Mouse (Mus musculus) forebrain, embryonic 10.5 days (tissue): Measurements from ENCODE around the gene Nfix. TPM values are rescaled to one million over a fixed set of nuclear protein-coding genes. Genes with fewer than 3 reads are reported as not detected.
A peak's percentile ranks its signal among the peaks of the same experiment; 100 is the strongest.

Experiments used
- DNase-seq: peaks from one replicate; pipeline ENCODE4 v3.0.0-alpha.2; 2017; ENCODE audit warnings: low spot score; ENCODE audit errors: extremely low spot score
- H3K27ac ChIP-seq: fragments of 300-500 bp; sonication (generic); 2 replicates; pipeline ENCODE4 v1.5.1; 2016; ENCODE audit warnings: mild to moderate bottlenecking
- H3K27me3 ChIP-seq: fragments of 300-500 bp; sonication (generic); 2 replicates; pipeline ENCODE4 v1.6.1; 2016; ENCODE audit warnings: mild to moderate bottlenecking; ENCODE audit not compliant: poor library complexity, severe bottlenecking
- H3K36me3 ChIP-seq: fragments of 300-500 bp; sonication (generic); replicated peaks from 2 replicates; pipeline ENCODE4 v1.6.1; 2016; ENCODE audit warnings: mild to moderate bottlenecking, moderate library complexity
- H3K4me1 ChIP-seq: fragments of 300-500 bp; sonication (generic); 2 replicates; pipeline ENCODE4 v1.6.1; 2016
- H3K4me3 ChIP-seq: fragments of 300-500 bp; sonication (generic); 2 replicates; pipeline ENCODE4 v1.5.1; 2016; ENCODE audit warnings: mild to moderate bottlenecking, moderate library complexity
- H3K9me3 ChIP-seq: fragments of 300-500 bp; sonication (generic); 2 replicates; pipeline ENCODE4 v1.6.1; 2016; ENCODE audit warnings: mild to moderate bottlenecking, moderate library complexity
- WGBS: fragments of 180-500 bp; shearing (Covaris S2); methylation state at CpG from one replicate; pipeline ENCODE4 v1.1.7; 2016; 5-methylcytosine and 5-hydroxymethylcytosine counted together
- polyA plus RNA-seq: library from polyadenylated mRNA; unstranded; fragments of >200 nt; fragmentation: Nextera tagmentation; extraction: Ambion mirVana; gene quantifications from 2 replicates; pipeline ENCODE4 v1.2.1, GENCODE M21; 2016

The Nfix gene
- polyA plus RNA-seq, 1 experiment from 2014 or later: 1.8 TPM

DNA sequence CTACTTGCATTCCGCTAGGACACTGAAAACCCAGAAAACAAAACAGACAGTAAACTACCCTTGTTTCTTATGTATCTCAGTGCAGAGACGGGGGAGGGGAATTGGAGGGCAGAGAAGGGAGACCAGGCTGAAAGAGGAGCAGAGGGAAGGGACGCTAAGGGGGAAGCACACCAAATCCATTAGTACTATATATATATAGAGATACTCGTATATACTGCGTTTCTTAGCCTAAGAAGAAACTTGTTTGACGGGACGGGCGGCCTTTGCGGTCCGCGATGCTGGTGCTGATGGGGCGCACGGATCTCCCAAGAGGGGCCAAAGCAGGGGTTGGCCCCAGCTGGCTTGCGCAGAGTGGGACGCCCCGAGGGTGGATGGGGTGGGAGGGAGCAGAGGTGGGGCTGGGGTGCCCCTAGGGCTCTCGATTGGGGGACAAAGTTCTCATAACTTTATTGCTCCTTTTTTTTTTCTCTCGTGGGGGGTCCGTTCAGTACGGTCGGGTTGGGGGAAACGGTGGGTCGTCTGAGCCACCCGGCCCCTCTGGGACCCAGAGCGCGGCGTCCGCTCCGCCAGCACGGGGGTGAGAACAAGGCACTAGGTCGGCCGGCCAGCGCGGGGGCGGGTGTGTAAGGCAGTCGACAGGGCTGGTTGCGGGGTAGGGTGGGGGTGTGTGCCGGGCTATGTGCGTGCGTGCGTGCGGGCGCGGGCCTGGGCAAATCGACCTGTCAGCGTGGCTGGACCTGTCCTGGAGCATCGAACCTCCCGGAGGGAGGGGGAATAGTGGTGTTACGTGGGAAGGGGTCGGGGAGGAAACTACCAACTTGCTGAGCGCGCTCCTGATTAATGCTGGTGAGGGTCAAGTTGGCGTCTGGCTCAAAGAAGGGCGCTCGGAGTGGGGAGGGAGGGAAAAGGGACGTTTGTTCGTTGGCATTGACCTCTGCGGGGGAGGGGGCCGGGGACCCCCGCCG lies 95.0 kb downstream of the Nfix start:
- Histone ChIP-seq H3K36me3 (peaks cover under 1% of the 10 kb centered on the region), H3K9me3 (no peaks in the 10 kb centered on the region), H3K4me1 (peaks cover 75% of the 10 kb centered on the region), H3K27me3 (peaks cover 100% of the 10 kb centered on the region), H3K4me3 (peak overlapping the region; percentile 44), H3K27ac (peak overlapping the region; percentile 76)
- peak; percentile 35 for DNase-seq
- 2% methylated on average over 61 of the region's 61 CpGs for WGBS

DNA sequence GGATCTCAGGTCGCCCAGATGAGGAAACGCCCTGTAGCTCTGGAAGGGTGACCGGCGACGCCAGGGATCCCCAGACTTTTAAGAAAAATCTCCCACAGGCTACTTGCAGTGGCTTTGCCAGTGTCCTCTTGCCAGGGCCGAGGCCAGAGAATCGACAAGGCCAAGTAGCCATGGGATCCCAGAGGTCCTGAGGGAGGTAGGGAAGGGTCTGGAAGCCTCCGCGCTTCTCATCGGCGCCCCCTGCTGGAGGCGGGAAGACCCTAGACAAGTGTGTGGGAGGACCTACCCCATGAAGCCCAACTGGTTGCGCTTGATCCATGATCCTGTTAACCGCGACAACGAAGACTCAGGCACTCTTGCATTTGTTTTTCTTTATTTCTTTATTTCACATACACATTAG lies 95.8 kb downstream of the Nfix start:
- Histone ChIP-seq H3K27me3 (peaks cover 100% of the 10 kb centered on the region), H3K4me1 (peaks cover 71% of the 10 kb centered on the region), H3K36me3 (peaks cover 9% of the 10 kb centered on the region), H3K9me3 (no peaks in the 10 kb centered on the region), H3K4me3 (peak overlapping the region; percentile 44), H3K27ac (peak overlapping the region; percentile 72)
- under 1% methylated on average over 16 of the region's 16 CpGs for WGBS
- DNase-seq: peak; percentile 83

DNA sequence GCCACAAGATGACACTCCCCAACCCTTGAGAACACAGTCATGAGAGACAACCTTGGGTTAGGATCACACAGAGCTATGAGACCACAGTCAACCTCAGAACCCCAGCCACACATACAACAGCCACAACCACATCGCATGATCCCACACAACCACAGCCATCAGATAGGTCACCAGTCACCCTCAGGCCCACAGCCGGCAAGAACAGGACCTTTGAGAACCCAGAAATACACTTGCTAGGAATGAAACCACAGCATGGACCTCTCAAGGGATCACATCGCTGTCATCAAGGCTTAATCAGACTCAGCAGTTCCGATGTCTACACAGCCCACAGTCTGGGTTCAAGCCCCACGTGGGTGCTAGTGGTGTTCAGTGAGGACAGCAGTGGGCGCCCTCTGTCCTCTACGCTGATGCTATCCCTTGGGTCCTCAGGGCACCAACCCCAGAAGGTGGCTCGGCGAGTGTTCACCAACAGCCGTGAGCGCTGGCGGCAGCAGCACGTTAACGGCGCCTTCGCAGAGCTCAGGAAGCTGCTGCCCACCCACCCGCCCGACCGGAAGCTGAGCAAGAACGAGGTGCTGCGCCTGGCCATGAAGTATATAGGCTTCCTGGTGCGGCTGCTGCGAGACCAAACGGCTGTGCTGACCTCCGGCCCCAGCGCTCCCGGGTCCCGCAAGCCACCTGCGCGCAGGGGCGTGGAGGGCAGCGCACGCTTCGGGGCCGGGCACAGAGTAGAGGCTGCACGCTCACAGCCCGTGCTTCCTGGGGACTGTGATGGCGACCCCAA lies 96.5 kb downstream of the Nfix start:
- Histone ChIP-seq H3K36me3 (peaks cover 16% of the 10 kb centered on the region), H3K9me3 (no peaks in the 10 kb centered on the region), H3K4me3 (peak overlapping the region; percentile 44), H3K27me3 (peaks cover 95% of the 10 kb centered on the region), H3K27ac (peak overlapping the region; percentile 72), H3K4me1 (peaks cover 64% of the 10 kb centered on the region)
- 7% methylated on average over 38 of the region's 38 CpGs for WGBS
- peak; percentile 21 for DNase-seq

DNA sequence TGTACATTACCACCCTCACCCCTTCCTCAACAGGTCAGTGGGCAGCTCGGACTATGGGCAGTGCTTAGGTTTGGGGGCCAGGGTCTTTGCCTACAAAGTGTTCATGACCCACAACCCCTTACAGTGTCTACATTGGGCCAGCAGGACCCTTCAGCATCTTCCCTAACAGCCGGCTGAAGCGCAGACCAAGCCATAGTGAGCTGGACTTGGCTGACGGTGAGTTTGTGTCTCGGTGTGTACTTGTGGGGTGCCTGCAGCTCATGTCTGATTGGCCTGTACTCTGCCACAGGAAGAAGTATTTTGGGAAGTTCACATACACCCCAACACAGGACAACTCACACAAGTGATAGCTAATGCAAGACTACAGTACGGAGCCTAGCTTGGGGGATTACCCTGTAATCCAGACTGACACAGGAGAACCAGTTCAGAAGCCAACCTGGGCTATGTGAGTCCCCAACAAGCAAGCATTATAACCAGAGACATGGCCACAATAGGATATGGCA lies 97.1 kb downstream of the Nfix start:
- H3K27me3 ChIP-seq: peaks cover 89% of the 10 kb centered on the region
- WGBS: 78% methylated on average over 6 of the region's 6 CpGs
- peaks cover 58% of the 10 kb centered on the region for H3K4me1 ChIP-seq
- peaks cover 22% of the 10 kb centered on the region for H3K36me3 ChIP-seq
- peak overlapping the region; percentile 72; the same call in 1 of the 2 replicates for H3K27ac ChIP-seq
- H3K4me3 ChIP-seq: peak overlapping the region; percentile 38
- no peaks in the 10 kb centered on the region for H3K9me3 ChIP-seq
- DNase-seq: no peak

DNA sequence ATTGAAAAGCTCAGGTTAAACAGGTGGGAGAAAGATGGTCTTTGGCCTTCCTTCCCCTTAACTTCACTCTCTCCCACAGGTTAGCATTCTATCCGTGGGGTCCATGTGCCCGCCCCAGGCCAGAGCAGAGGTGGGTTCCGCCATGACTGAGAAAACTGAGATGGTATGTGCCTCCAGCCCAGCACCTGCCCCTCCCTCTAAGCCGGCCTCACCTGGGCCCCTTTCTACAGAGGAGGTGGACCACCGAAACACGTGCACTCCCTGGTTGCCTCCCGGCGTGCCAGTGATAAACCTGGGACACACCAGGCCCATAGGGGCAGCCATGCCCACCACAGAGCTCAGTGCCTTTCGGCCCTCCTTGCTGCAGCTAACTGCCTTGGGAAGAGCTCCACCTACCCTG lies 97.6 kb downstream of the Nfix start:
- peak overlapping the region; percentile 38 for H3K4me3 ChIP-seq
- peaks cover 53% of the 10 kb centered on the region for H3K4me1 ChIP-seq
- H3K27me3 ChIP-seq: peaks cover 84% of the 10 kb centered on the region
- peak overlapping the region; percentile 72; the same call in 1 of the 2 replicates for H3K27ac ChIP-seq
- DNase-seq: no peak
- no peaks in the 10 kb centered on the region for H3K9me3 ChIP-seq
- H3K36me3 ChIP-seq: peaks cover 27% of the 10 kb centered on the region
- 75% methylated on average over 9 of the region's 9 CpGs for WGBS

DNA sequence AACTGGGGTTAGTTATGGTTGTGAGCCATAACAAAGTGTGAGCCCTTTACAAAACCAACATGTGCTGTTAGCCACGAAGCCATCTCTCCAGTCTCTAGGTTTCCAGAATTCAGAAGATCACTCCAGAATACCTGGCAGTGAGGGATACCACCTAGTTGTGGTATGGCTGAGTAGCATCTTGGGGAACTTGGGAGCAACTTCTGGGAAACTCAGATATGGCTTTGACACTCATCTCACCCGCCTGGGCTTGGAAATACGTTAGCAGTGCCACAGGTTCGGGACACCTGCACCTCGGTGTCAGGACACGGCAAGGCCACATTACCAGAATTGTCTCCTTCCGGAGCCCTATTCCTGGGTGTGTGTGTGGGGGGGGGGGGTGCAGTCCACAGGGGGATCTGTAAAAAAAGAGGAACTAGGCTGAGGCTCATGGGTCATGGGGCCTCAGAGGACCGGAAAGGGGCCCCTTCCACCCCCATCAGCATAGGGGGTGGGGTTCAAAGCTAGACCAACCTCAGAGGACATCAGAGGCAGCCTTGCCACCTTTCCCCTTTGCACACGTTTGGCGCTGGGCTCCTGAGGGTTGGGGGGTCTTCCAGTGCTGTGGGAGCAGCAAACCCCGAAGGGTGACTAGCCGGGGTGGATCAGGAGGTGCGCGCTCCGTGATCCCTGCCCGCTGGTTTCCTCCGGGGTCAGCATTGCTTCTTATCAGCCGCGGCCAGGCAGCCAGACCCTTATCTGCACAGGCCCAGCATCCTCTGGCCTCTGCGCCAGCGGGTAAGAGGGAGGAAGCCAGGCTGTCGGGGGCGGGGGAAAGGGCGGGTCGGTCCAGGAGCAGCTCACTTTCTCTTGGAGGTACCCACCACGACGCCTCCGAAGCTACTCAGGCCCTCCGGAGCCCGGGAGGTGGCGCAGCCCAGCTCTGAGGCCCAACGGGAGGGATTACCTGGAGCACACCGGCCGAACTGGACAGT lies 98.9 kb downstream of the Nfix start, which contains the start of gene Lyl1:
Gene Lyl1, plus strand, starts transcription at position 517 of the 971 bp plus-strand sequence.
- 11% methylated on average over 34 of the region's 34 CpGs for WGBS
- H3K4me3 ChIP-seq: peak within 1 kb of the TSS; percentile 38
- H3K27me3 ChIP-seq: peaks cover 71% of the 10 kb centered on the region

DNA sequence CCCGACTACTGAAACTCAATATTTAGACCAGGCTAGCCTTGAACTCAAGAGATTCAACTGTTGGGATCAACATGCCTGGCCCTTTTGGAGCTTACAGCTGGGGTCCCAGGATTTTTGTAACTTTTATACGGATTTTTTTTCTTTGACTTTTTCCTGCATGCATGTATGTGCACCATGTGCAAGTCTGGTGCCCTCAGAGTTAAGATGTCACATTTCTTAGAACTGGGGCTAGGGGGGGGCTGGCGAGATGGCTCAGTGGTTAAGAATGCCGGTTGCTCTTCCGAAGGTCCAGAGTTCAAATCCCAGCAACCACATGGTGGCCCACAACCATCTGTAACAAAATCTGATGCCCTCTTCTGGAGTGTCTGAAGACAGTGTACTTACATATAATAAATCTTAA lies 99.6 kb downstream of the Nfix start:
- peaks cover 64% of the 10 kb centered on the region for H3K27me3 ChIP-seq
- H3K9me3 ChIP-seq: no peaks in the 10 kb centered on the region
- peaks cover 47% of the 10 kb centered on the region for H3K36me3 ChIP-seq
- peaks cover 37% of the 10 kb centered on the region for H3K4me1 ChIP-seq
- H3K4me3 ChIP-seq: no peak overlapping the region
- no peak overlapping the region for H3K27ac ChIP-seq
- WGBS: 87% methylated on average over 5 of the region's 5 CpGs
- no peak for DNase-seq

More for the DNA sequence above, 98.9 kb downstream of the Nfix start, which contains the start of gene Lyl1:
- peaks cover 40% of the 10 kb centered on the region for H3K4me1 ChIP-seq
- peak; percentile 53 for DNase-seq
- peaks cover 40% of the 10 kb centered on the region for H3K36me3 ChIP-seq
- H3K9me3 ChIP-seq: no peaks in the 10 kb centered on the region
- peak within 1 kb of the TSS; percentile 72 for H3K27ac ChIP-seq

DNA sequence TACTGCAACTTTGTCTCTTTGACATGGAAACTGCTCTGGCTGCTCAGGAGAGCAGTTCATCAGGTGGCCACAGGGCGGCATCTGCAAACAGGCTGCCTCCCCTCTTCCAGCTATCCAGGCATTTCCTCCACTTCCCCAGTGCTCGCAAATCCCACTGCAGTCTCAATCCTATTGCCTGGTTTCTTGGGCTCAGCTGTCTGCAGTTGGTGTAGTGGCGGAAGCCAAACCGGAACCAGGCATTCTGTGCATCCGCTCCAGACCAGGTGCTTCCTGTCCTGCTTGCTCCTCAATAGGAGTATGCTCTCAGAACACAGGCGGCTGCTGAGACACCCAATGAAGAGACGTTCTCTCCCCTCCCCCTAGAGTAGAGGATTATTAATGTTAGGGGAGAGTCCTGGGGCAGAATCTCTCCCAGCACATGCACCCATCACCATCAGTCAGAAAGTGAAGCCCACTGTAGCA lies 100.3 kb downstream of the Nfix start:
- WGBS: 63% methylated on average over 7 of the region's 7 CpGs
- H3K4me1 ChIP-seq: peaks cover 31% of the 10 kb centered on the region
- H3K4me3 ChIP-seq: peak overlapping the region; percentile 9; the same call in 1 of the 2 replicates
- H3K9me3 ChIP-seq: no peaks in the 10 kb centered on the region
- H3K27me3 ChIP-seq: peaks cover 57% of the 10 kb centered on the region
- H3K27ac ChIP-seq: 0 out of 2 replicates have a peak overlapping the region, but pooled peaks have one; percentile 33
- peak; percentile 47 for DNase-seq
- peaks cover 53% of the 10 kb centered on the region for H3K36me3 ChIP-seq

DNA sequence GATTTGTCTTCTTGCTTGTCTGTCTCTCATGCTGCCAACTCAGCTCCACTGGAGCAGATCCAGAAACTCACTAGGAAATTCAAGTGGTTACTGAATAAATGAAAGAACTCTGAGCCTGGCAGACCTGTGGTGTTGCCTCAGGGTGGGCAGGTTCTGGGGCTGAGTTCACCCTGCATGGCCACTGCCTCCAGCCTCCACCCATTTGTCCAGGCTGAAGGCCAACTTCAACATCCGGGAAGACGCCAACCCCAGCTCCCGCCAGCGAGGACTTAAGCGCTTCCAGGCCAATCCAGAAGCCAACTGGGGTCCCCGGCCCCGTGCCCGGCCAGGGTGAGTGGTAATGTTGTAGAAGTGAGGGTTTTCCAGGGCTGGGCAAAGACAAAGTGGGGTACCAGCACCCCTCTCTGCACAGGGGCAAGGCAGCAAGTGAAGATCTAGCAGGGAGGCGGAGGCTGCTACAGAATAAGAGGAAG lies 101.2 kb downstream of the Nfix start:
- WGBS: 95% methylated on average over 9 of the region's 9 CpGs
- Histone ChIP-seq H3K4me3 (no peak overlapping the region), H3K36me3 (peaks cover 63% of the 10 kb centered on the region), H3K27me3 (peaks cover 48% of the 10 kb centered on the region), H3K9me3 (no peaks in the 10 kb centered on the region), H3K27ac (no peak overlapping the region), H3K4me1 (peaks cover 22% of the 10 kb centered on the region)
- no peak for DNase-seq

DNA sequence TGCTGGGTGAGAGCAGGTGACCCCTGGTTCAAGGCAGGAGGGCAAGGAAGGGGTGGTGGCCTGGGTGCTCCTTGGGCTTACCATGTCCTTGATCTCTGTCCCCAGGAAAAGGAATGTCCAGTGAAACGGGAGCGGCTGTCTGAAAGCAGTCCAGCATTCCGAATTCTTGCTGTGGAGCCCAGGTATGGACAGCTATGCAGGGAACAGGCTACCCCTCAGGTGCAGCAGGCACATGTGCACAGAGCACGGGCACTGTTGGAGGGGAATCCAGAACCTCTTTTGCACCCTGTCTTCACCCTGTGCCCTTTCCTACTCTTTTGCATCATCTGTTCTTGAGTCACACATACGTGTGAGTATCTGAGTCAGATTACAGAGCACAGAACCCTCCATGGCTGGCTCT lies 101.9 kb downstream of the Nfix start:
- H3K4me3 ChIP-seq: no peak overlapping the region
- H3K27me3 ChIP-seq: peaks cover 41% of the 10 kb centered on the region
- no peak overlapping the region for H3K27ac ChIP-seq
- DNase-seq: no peak
- no peaks in the 10 kb centered on the region for H3K9me3 ChIP-seq
- 93% methylated on average over 5 of the region's 5 CpGs for WGBS
- peaks cover 69% of the 10 kb centered on the region for H3K36me3 ChIP-seq
- peaks cover 17% of the 10 kb centered on the region for H3K4me1 ChIP-seq
